Mouse (Mus musculus) kidney, adult 2 months (tissue): Measurements from ENCODE around the gene Dnaaf3. TPM values are rescaled to one million over a fixed set of nuclear protein-coding genes. Genes with fewer than 3 reads are reported as not detected.
"Not testable (repeated sequence)": the region's sequence is repeated elsewhere in the genome, so short reads cannot be mapped to it uniquely, and the experiment has no call there.

Experiments used
- DNase-seq: peaks from one replicate; pipeline ENCODE4 v3.0.0; 2021
- H3K27ac ChIP-seq: fragments of 200-500 bp; 2 replicates; pipeline ENCODE4 v1.5.1; 2012; ENCODE audit warnings: low read depth, low read length, control low read depth, inconsistent platforms; ENCODE audit not compliant: insufficient read depth
- H3K27me3 ChIP-seq: fragments of 200-500 bp; replicated peaks from 2 replicates; pipeline ENCODE4 v1.6.1; 2012; ENCODE audit warnings: mild to moderate bottlenecking, moderate library complexity, low read length, inconsistent platforms; ENCODE audit not compliant: control insufficient read depth, insufficient read depth
- H3K36me3 ChIP-seq: fragments of 200-500 bp; 2 replicates; pipeline ENCODE4 v1.6.1; 2012; ENCODE audit warnings: mild to moderate bottlenecking, moderate library complexity, low read length, inconsistent platforms; ENCODE audit not compliant: control insufficient read depth, insufficient read depth
- H3K4me1 ChIP-seq: fragments of 200-500 bp; 2 replicates; pipeline ENCODE4 v1.6.1; 2011; ENCODE audit warnings: low read length; ENCODE audit not compliant: control insufficient read depth, insufficient read depth
- H3K4me3 ChIP-seq: fragments of 200-500 bp; 2 replicates; pipeline ENCODE4 v1.5.1; 2011; ENCODE audit warnings: mild to moderate bottlenecking, low read depth, low read length, control low read depth; ENCODE audit not compliant: insufficient read depth
- CTCF ChIP-seq: fragments of 200-500 bp; conservative IDR thresholded peaks from 2 replicates; pipeline ENCODE4 v1.5.1; 2011; ENCODE audit warnings: low read depth, mild to moderate bottlenecking, control low read depth, low read length, moderate library complexity, mixed read lengths; ENCODE audit not compliant: insufficient read depth, insufficient read length
- POLR2A ChIP-seq: fragments of 200-500 bp; IDR thresholded peaks from one replicate; pipeline ENCODE4 v1.6.1; 2011; ENCODE audit warnings: low read depth, low read length, control low read depth
- WGBS: fragments of 180-500 bp; shearing (Covaris S2); methylation state at CpG from one replicate; pipeline ENCODE4 v1.1.7; 2018; 5-methylcytosine and 5-hydroxymethylcytosine counted together
- polyA plus RNA-seq: library from polyadenylated mRNA; depleted of rRNA; stranded (reverse); fragments of >200 nt; gene quantifications from 2 replicates; pipeline ENCODE4 v1.2.3, GENCODE M21; 2012

Gene Dnaaf3
- polyA plus RNA-seq, 1 experiment: 1.3 TPM

GRCm38 (mm10) chr7:4527302-4527689, 5.0 kb downstream of the Dnaaf3 start:
- no peaks in the 10 kb centered on the region for H3K4me1 ChIP-seq
- TF ChIP-seq POLR2A (no peak), CTCF (no peak)
- no peaks in the 10 kb centered on the region for H3K36me3 ChIP-seq
- DNase-seq: no peak
- 64% methylated on average over 18 of the region's 18 CpGs for WGBS
- H3K27me3 ChIP-seq: no peaks in the 10 kb centered on the region
- no peak overlapping the region for H3K27ac ChIP-seq
- H3K4me3 ChIP-seq: no peak overlapping the region

GRCm38 (mm10) chr7:4526341-4527301, 5.6 kb downstream of the Dnaaf3 start:
- TF ChIP-seq POLR2A (no peak), CTCF (peak; percentile 62)
- Histone ChIP-seq H3K4me3 (peak overlapping the region; percentile 39), H3K27me3 (no peaks in the 10 kb centered on the region), H3K27ac (no peak overlapping the region), H3K4me1 (no peaks in the 10 kb centered on the region), H3K36me3 (no peaks in the 10 kb centered on the region)
- DNase-seq: peak; percentile 74
- 24% methylated on average over 40 of the region's 40 CpGs for WGBS

- H3K27ac ChIP-seq, H3K4me3 ChIP-seq, H3K27me3 ChIP-seq, H3K4me1 ChIP-seq, H3K36me3 ChIP-seq: not testable (repeated sequence)
- WGBS: 65% methylated on average over 15 of the region's 15 CpGs
- DNase-seq: peak; percentile 45
- peak; percentile 75 for TF ChIP-seq CTCF
Observed at GRCm38 (mm10) chr7:4524212-4524922, 7.9 kb downstream of the Dnaaf3 start, which contains the start of gene Tnni3. TSS of gene Tnni3 (minus strand) at chr7:4524229.

DNA sequence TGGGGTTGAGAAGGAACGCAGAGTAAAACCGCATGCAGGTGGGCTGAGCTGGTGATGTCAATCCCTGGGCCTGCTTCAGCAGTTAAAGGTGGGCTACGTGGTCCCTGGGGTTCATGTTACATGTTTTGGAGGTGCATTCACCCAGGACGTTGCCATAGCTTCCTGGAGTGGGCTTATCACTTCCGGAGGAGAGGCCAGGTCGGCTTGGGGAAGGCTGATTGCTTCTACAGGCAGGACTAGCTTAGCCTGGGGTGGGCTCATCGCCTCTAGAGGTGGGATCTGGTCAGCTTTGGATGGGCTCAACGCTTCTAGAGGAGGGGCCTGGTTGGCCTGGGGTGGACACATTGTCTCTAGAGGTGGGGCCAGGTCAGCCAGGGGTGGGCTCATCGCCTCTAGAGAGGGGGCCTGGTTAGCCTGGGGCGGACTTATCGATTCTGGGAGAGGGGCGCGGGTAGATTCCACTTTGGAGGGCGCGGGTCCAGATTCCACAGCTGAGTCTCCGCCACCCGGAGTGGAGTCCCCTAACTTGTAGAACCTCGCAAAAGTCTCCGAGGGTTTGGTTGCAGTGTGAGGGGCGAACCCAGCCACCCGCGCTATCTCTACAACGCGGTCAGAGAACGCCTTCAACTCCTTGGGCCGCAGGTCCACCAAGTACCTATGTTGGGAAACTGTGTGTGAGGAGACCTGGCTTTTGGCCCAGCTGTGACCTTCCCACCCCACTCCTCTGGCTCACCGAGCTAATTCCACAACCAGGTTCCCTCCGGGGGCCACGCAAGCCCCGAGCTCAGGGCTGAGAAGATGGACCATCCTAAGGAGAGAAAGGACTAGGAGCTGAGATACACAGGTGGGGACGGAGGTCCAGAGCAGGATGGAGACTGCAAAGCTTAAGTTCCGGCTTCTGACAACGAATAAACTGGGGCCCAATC, 8.8 kb downstream of the Dnaaf3 start:
- Histone ChIP-seq H3K4me3 (no peak overlapping the region), H3K27ac (no peak overlapping the region), H3K36me3 (no peaks in the 10 kb centered on the region), H3K27me3 (no peaks in the 10 kb centered on the region), H3K4me1 (no peaks in the 10 kb centered on the region)
- no peak for DNase-seq
- 86% methylated on average over 33 of the region's 33 CpGs for WGBS
- TF ChIP-seq CTCF (no peak), POLR2A (no peak)

- no peak for TF ChIP-seq POLR2A
- no peak for TF ChIP-seq CTCF
- Histone ChIP-seq H3K36me3 (no peaks in the 10 kb centered on the region), H3K4me1 (no peaks in the 10 kb centered on the region), H3K27me3 (no peaks in the 10 kb centered on the region), H3K4me3 (no peak overlapping the region), H3K27ac (no peak overlapping the region)
- WGBS: 73% methylated on average over 6 of the region's 6 CpGs
- no peak for DNase-seq
Observed at GRCm38 (mm10) chr7:4522292-4522691, 10.0 kb downstream of the Dnaaf3 start.

DNA sequence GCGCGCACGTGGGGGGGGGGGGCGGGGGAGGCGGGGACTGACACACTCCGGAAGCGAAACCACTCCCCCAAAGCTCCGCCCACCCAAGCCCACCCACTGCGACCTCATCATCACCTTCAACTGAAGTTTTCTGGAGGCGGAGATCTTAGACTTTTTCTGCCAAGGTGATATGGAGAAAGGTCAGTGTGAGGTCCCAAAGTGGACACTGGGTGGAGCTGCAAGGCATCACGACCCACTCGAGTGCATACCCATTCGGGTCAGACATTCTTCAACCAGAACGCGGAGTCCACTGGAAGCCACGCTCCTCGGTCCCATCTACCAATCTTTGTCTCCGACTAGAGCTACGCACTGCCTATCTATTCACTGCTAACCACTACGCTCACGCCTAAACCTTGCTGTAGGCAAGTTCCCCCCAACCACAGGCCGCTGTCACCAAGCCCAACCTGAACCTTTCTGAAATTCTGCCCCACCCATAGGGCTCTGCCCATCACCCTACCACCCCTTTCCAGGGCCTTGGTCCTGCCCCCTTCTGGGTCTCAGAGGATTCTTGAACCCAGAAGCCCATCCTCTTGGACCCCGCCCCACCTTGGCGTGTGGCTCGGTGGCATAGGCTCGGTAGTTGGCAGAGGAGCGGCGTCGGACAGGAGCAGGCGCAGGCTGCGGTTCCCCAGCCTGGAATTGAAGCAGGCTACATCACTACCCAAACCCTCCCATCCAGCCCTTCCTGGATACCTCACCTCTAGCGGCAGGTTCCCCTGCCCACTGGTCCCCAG, 10.8 kb downstream of the Dnaaf3 start:
- H3K4me3 ChIP-seq: no peak overlapping the region
- H3K27me3 ChIP-seq: no peaks in the 10 kb centered on the region
- no peaks in the 10 kb centered on the region for H3K4me1 ChIP-seq
- WGBS: 37% methylated on average over 32 of the region's 32 CpGs
- H3K27ac ChIP-seq: no peak overlapping the region
- no peak for DNase-seq
- H3K36me3 ChIP-seq: no peaks in the 10 kb centered on the region
- TF ChIP-seq CTCF (no peak), POLR2A (no peak)
